Mouse (Mus musculus): ENCODE measurements around the gene Gse1.

DNA sequence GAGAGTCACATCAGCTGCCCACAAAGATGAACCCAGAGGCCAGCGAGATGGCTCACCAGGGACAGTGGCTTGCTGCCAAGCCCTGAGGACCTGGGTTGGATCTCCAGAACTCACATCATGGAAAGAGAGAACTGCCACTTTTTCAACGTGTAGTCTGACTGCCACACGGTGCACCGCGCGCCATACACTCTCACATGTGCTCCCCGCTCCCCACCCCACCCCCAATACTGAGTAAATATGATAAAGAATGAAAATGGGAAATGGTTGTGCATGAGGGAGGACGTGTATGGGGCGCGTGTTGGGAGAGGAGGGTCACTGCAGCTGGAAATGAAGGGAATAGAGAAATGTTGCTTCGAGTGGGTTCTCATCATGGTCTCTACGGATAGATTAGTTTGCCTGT is 241.9 kb downstream of the Gse1 start:
- TF ChIP-seq ZC3H11A (IDR thresholded peaks at IDR 0.05; ENCODE audit: borderline replicate concordance, low read depth, low read length) (no peak), ZNF384 (IDR thresholded peaks at IDR 0.05; ENCODE audit: low read depth, low read length) (no peak), MAFK (IDR thresholded peaks at IDR 0.05; ENCODE audit: insufficient read depth, low read depth, low read length) (no peak), CHD2 (IDR thresholded peaks at IDR 0.05; ENCODE audit: low read depth, low read length) (no peak), HCFC1 (IDR thresholded peaks at IDR 0.05; ENCODE audit: borderline replicate concordance, insufficient read depth, low read length) (no peak)
